Mouse (Mus musculus): ENCODE results near the gene Ucp2. TPM values are rescaled to one million over a fixed set of nuclear protein-coding genes. Genes with fewer than 3 reads are reported as not detected.

The Ucp2 gene
- polyA plus RNA-seq, 1 experiment from 2014 or later, result 77.2 TPM

- H3K27ac ChIP-seq, result no peak overlapping the region
- H3K4me3 ChIP-seq (replicated peaks; ENCODE audit: low read length), result peak overlapping the region; percentile 28
- no peaks in the 10 kb centered on the region for H3K27me3 ChIP-seq (ENCODE audit: control insufficient read depth, insufficient read depth, low read length)
- H3K4me2 ChIP-seq (replicated peaks), result peak overlapping the region; percentile 64
- peak overlapping the region; percentile 49 for H3K9ac ChIP-seq
- no peaks in the 10 kb centered on the region for H3K9me3 ChIP-seq (ENCODE audit: control insufficient read depth, low read length)
- peaks cover 32% of the 10 kb centered on the region; the same call in 1 of the 2 replicates for H3K4me1 ChIP-seq (replicated peaks; ENCODE audit: control insufficient read depth, insufficient read depth, low read length)
- 3% methylated on average over 35 of the region's 36 CpGs for WGBS
- ATAC-seq (ENCODE audit: low FRiP score) (no peak), DNase-seq (ENCODE audit: low spot score) (no peak)
- no peaks in the 10 kb centered on the region for H3K36me3 ChIP-seq (replicated peaks; ENCODE audit: control insufficient read depth, insufficient read depth)
Observed at GRCm38 (mm10) chr7:100492391-100493116, 583 bp upstream of the Ucp2 start.

DNA sequence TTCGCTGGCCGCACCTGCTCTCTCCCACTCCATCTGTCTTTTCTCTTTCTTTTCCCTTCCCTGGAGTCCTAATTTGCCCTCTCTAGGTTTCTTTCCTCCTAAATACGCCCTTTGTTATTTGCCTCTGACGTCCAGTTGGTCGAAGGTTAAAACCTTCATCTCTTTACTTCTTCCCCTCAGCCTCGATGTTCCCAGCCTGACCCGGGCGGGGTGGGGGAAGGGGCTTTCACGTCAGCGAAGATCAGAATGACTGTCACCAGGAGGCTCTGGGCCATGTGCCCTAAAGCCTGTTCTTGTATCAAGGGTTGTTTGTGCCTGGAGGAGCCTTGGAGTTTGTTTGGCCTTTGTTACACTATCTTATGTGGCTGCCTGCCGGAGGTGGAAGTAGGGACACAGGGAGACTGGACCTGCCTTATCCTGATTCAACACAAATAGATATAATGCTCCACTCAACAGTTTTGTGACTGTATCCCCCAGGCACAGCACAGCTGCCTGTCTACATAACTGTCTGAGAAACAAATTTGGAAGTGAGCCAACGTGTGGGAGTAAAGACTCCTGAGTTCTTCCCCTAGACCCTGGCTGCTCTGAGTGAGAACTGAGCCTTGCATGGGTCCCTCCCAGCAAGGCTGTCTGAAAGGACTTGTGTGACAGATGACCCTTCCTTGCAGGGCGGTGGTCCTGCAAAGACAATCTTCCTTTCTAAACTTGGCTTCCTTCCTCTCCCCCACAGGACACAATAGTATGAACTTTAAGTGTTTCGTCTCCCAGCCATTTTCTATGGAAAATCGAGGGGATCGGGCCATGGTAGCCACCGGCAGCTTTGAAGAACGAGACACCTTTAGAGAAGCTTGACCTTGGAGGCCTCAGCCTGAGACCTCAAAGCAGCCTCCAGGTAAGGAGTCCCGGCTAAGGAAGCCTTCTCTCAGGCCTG lies 612 bp downstream of the Ucp2 start:
- no peaks in the 10 kb centered on the region for H3K27me3 ChIP-seq (ENCODE audit: control insufficient read depth, insufficient read depth, low read length)
- H3K4me1 ChIP-seq (replicated peaks; ENCODE audit: control insufficient read depth, insufficient read depth, low read length), result peaks cover 32% of the 10 kb centered on the region; the same call in 1 of the 2 replicates
- WGBS, result 39% methylated on average over 19 of the region's 19 CpGs
- H3K27ac ChIP-seq, result 0 out of 2 replicates have a peak overlapping the region, but pooled peaks have one; percentile 41
- DNase-seq (ENCODE audit: low spot score) (peak; percentile 41), ATAC-seq (ENCODE audit: low FRiP score) (no peak)
- no peaks in the 10 kb centered on the region for H3K36me3 ChIP-seq (replicated peaks; ENCODE audit: control insufficient read depth, insufficient read depth)
- no peak overlapping the region; the same call in 1 of the 2 replicates for H3K9ac ChIP-seq
- H3K9me3 ChIP-seq (ENCODE audit: control insufficient read depth, low read length), result no peaks in the 10 kb centered on the region
- peak overlapping the region; percentile 28 for H3K4me3 ChIP-seq (replicated peaks; ENCODE audit: low read length)
- peak overlapping the region; percentile 64 for H3K4me2 ChIP-seq (replicated peaks)

GRCm38 (mm10) chr7:100494415-100494831 lies 1.3 kb downstream of the Ucp2 start:
- Histone ChIP-seq H3K9me3 (ENCODE audit: control insufficient read depth, low read length) (no peaks in the 10 kb centered on the region), H3K4me1 (replicated peaks; ENCODE audit: control insufficient read depth, insufficient read depth, low read length) (peaks cover 32% of the 10 kb centered on the region; the same call in 1 of the 2 replicates), H3K27ac (no peak overlapping the region), H3K4me3 (replicated peaks; ENCODE audit: low read length) (peak overlapping the region; percentile 28), H3K9ac (no peak overlapping the region), H3K36me3 (replicated peaks; ENCODE audit: control insufficient read depth, insufficient read depth) (no peaks in the 10 kb centered on the region), H3K27me3 (ENCODE audit: control insufficient read depth, insufficient read depth, low read length) (no peaks in the 10 kb centered on the region), H3K4me2 (replicated peaks) (peak overlapping the region; percentile 64)
- WGBS, result 93% methylated on average over 7 of the region's 7 CpGs
- DNase-seq (ENCODE audit: low spot score) (no peak), ATAC-seq (ENCODE audit: low FRiP score) (no peak)

GRCm38 (mm10) chr7:100495042-100495441 lies 1.9 kb downstream of the Ucp2 start:
- H3K36me3 ChIP-seq (replicated peaks; ENCODE audit: control insufficient read depth, insufficient read depth), result no peaks in the 10 kb centered on the region
- H3K27me3 ChIP-seq (ENCODE audit: control insufficient read depth, insufficient read depth, low read length), result no peaks in the 10 kb centered on the region
- DNase-seq (ENCODE audit: low spot score) (no peak), ATAC-seq (ENCODE audit: low FRiP score) (no peak)
- H3K4me3 ChIP-seq (replicated peaks; ENCODE audit: low read length), result no peak overlapping the region
- 51% methylated on average over 8 of the region's 8 CpGs for WGBS
- peak overlapping the region; percentile 64 for H3K4me2 ChIP-seq (replicated peaks)
- H3K27ac ChIP-seq, result peak overlapping the region; percentile 84
- no peak overlapping the region for H3K9ac ChIP-seq
- peaks cover 32% of the 10 kb centered on the region; the same call in 1 of the 2 replicates for H3K4me1 ChIP-seq (replicated peaks; ENCODE audit: control insufficient read depth, insufficient read depth, low read length)
- no peaks in the 10 kb centered on the region for H3K9me3 ChIP-seq (ENCODE audit: control insufficient read depth, low read length)

GRCm38 (mm10) chr7:100495581-100496251 lies 2.6 kb downstream of the Ucp2 start:
- H3K4me1 ChIP-seq (replicated peaks; ENCODE audit: control insufficient read depth, insufficient read depth, low read length), result peaks cover 32% of the 10 kb centered on the region; the same call in 1 of the 2 replicates
- peak overlapping the region; percentile 64 for H3K4me2 ChIP-seq (replicated peaks)
- H3K9me3 ChIP-seq (ENCODE audit: control insufficient read depth, low read length), result no peaks in the 10 kb centered on the region
- H3K27me3 ChIP-seq (ENCODE audit: control insufficient read depth, insufficient read depth, low read length), result no peaks in the 10 kb centered on the region
- 28% methylated on average over 11 of the region's 11 CpGs for WGBS
- H3K27ac ChIP-seq, result peak overlapping the region; percentile 84
- 0 out of 2 replicates have a peak overlapping the region, but pooled peaks have one; percentile 2 for H3K4me3 ChIP-seq (replicated peaks; ENCODE audit: low read length)
- peak; percentile 61 for DNase-seq (ENCODE audit: low spot score)
- no peaks in the 10 kb centered on the region for H3K36me3 ChIP-seq (replicated peaks; ENCODE audit: control insufficient read depth, insufficient read depth)
- peak; percentile 80 for ATAC-seq (ENCODE audit: low FRiP score)
- H3K9ac ChIP-seq, result no peak overlapping the region

- no peak overlapping the region for H3K4me3 ChIP-seq (replicated peaks; ENCODE audit: low read length)
- peak overlapping the region; percentile 64 for H3K4me2 ChIP-seq (replicated peaks)
- no peaks in the 10 kb centered on the region for H3K27me3 ChIP-seq (ENCODE audit: control insufficient read depth, insufficient read depth, low read length)
- H3K4me1 ChIP-seq (replicated peaks; ENCODE audit: control insufficient read depth, insufficient read depth, low read length), result peaks cover 32% of the 10 kb centered on the region; the same call in 1 of the 2 replicates
- ATAC-seq (ENCODE audit: low FRiP score), result no peak
- H3K27ac ChIP-seq, result peak overlapping the region; percentile 84
- WGBS, result 83% methylated on average over 6 of the region's 6 CpGs
- no peak for DNase-seq (ENCODE audit: low spot score)
- H3K9me3 ChIP-seq (ENCODE audit: control insufficient read depth, low read length), result no peaks in the 10 kb centered on the region
- H3K36me3 ChIP-seq (replicated peaks; ENCODE audit: control insufficient read depth, insufficient read depth), result no peaks in the 10 kb centered on the region
- no peak overlapping the region for H3K9ac ChIP-seq
Observed at GRCm38 (mm10) chr7:100496371-100496770, 3.2 kb downstream of the Ucp2 start.

GRCm38 (mm10) chr7:100496791-100497190 lies 3.7 kb downstream of the Ucp2 start:
- Histone ChIP-seq H3K9me3 (ENCODE audit: control insufficient read depth, low read length) (no peaks in the 10 kb centered on the region), H3K9ac (no peak overlapping the region), H3K36me3 (replicated peaks; ENCODE audit: control insufficient read depth, insufficient read depth) (no peaks in the 10 kb centered on the region), H3K27ac (no peak overlapping the region), H3K4me1 (replicated peaks; ENCODE audit: control insufficient read depth, insufficient read depth, low read length) (peaks cover 32% of the 10 kb centered on the region; the same call in 1 of the 2 replicates), H3K4me3 (replicated peaks; ENCODE audit: low read length) (no peak overlapping the region), H3K27me3 (ENCODE audit: control insufficient read depth, insufficient read depth, low read length) (no peaks in the 10 kb centered on the region), H3K4me2 (replicated peaks) (no peak overlapping the region)
- DNase-seq (ENCODE audit: low spot score) (no peak), ATAC-seq (ENCODE audit: low FRiP score) (no peak)
- 99% methylated on average over 9 of the region's 9 CpGs for WGBS

GRCm38 (mm10) chr7:100497402-100497801 lies 4.3 kb downstream of the Ucp2 start:
- ATAC-seq (ENCODE audit: low FRiP score), result no peak
- no peak overlapping the region for H3K9ac ChIP-seq

More at GRCm38 (mm10) chr7:100497402-100497801, 4.3 kb downstream of the Ucp2 start:
- peaks cover 32% of the 10 kb centered on the region; the same call in 1 of the 2 replicates for H3K4me1 ChIP-seq (replicated peaks; ENCODE audit: control insufficient read depth, insufficient read depth, low read length)
- 75% methylated on average over 4 of the region's 4 CpGs for WGBS
- no peak overlapping the region for H3K4me3 ChIP-seq (replicated peaks; ENCODE audit: low read length)
- no peaks in the 10 kb centered on the region for H3K36me3 ChIP-seq (replicated peaks; ENCODE audit: control insufficient read depth, insufficient read depth)
- H3K4me2 ChIP-seq (replicated peaks), result no peak overlapping the region
- H3K27ac ChIP-seq, result no peak overlapping the region
- no peaks in the 10 kb centered on the region for H3K9me3 ChIP-seq (ENCODE audit: control insufficient read depth, low read length)
- no peaks in the 10 kb centered on the region for H3K27me3 ChIP-seq (ENCODE audit: control insufficient read depth, insufficient read depth, low read length)
- DNase-seq (ENCODE audit: low spot score), result no peak
